Mouse (Mus musculus) E14TG2a.4 (cell line): ENCODE measurements around the gene Emc6.

Source experiments
- H3K27me3 ChIP-seq: 2 replicates; pipeline ENCODE4 v1.6.1; 2014; ENCODE audit warnings: low read length, control low read depth; ENCODE audit not compliant: insufficient read depth
- H3K36me3 ChIP-seq: 2 replicates; pipeline ENCODE4 v1.6.1; 2014; ENCODE audit warnings: low read length, control low read depth; ENCODE audit not compliant: insufficient read depth
- H3K4me1 ChIP-seq: replicated peaks from 2 replicates; pipeline ENCODE4 v1.6.1; 2014; ENCODE audit warnings: low read depth, low read length, control low read depth
- H3K4me3 ChIP-seq: replicated peaks from 2 replicates; pipeline ENCODE4 v1.5.1; 2014; ENCODE audit warnings: mild to moderate bottlenecking, low read length
- H3K9me3 ChIP-seq: 2 replicates; pipeline ENCODE4 v1.6.1; 2014; ENCODE audit warnings: low read length, control low read depth
- CTCF ChIP-seq: conservative IDR thresholded peaks from 2 replicates; pipeline ENCODE4 v1.5.1; 2014; ENCODE audit warnings: low read length
- NANOG ChIP-seq: IDR thresholded peaks from 2 replicates; pipeline ENCODE4 v1.6.1; 2014; ENCODE audit warnings: borderline replicate concordance, low read length, mixed read lengths
- POU5F1 ChIP-seq: IDR thresholded peaks from 2 replicates; pipeline ENCODE4 v1.6.1; 2014; ENCODE audit warnings: low read length, borderline replicate concordance

Emc6 gene

DNA sequence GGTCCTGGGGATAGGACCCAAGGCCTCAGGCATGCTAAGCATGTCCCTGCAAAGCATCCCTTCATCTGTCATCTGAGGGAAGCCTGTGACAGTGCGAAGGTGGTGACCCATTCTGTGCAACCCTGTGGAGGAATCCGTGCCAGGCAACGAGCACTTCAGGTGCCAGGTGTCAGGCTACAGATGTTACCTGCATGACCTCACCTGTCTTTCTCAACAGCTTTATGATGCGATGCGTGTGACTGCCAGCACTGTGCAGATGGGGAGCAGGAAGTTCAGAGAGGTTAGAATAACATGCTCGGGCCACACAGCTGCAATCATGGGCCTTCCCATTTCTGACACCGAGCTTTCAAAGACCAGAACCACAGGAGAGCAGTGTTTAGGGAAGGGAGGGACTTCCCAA is 28.4 kb upstream of the Emc6 start:
- no peaks in the 10 kb centered on the region for H3K36me3 ChIP-seq
- H3K27me3 ChIP-seq = no peaks in the 10 kb centered on the region
- no peak for TF ChIP-seq CTCF
- no peak for TF ChIP-seq NANOG
- no peak for TF ChIP-seq POU5F1
- no peak overlapping the region for H3K4me3 ChIP-seq
- peaks cover under 1% of the 10 kb centered on the region for H3K4me1 ChIP-seq
- H3K9me3 ChIP-seq = no peaks in the 10 kb centered on the region

DNA sequence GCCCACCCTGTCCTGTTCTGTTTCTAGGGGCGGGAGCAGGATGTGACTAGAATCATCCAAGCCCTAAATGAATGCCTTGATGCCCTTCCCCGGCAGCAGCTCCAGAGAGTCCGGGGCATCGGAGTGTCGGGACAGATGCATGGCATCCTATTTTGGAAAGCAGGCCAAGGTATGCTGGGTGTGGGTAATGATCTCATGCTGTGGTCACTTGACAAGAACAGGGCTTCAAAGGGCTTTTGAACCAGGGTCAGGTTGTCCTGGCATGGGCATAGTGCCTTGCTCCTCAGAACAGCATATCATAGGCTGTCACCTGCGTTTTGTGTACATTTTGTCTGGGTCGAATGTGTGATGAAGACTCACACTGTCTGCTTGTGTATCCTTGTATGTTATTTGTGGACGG is 27.1 kb upstream of the Emc6 start:
- TF ChIP-seq CTCF = no peak
- no peak for TF ChIP-seq POU5F1
- Histone ChIP-seq H3K4me1 (peaks cover 7% of the 10 kb centered on the region), H3K9me3 (no peaks in the 10 kb centered on the region), H3K36me3 (no peaks in the 10 kb centered on the region), H3K27me3 (no peaks in the 10 kb centered on the region), H3K4me3 (no peak overlapping the region)

DNA sequence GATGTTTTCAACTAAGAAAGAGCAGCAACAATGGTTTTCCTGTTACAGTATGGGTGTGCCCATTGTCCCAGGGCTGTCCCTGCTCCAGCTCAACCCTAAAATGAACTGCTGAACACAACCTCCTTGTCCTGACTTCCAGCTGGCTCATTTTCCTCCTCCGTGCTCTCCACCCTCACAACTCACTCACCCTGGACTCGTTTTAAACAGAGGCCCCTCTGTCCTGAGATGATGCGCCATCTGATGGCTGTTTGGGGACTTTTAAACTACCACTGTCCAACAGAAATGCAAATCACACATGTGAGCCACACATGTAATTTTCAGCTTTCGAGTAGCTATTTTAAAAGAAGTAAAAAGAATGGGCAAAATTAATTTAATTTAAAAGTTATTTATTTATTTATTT is 24.8 kb upstream of the Emc6 start:
- H3K4me1 ChIP-seq = peaks cover 17% of the 10 kb centered on the region
- H3K9me3 ChIP-seq = no peaks in the 10 kb centered on the region
- TF ChIP-seq NANOG (no peak), POU5F1 (no peak), CTCF (no peak)
- H3K4me3 ChIP-seq = no peak overlapping the region
- no peaks in the 10 kb centered on the region for H3K36me3 ChIP-seq
- no peaks in the 10 kb centered on the region for H3K27me3 ChIP-seq

DNA sequence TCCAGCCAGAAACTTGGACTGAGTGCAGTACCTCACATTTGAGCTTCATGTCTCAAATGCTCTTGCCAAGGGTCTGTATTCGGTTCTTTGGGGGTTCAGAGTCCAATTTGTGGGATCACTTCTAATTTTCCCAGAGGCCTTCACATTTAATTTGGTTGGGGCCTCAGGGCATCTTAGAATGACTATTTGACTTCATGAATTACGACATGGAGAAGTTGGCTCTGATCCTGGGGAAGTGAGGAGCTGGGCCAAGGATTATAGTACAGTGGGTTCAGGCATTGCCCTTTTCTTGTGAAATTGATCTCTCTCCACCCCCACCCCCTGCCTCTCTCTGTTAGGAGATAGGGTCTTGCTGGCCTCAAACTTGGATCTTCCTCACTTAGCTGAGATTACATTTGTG is 24.2 kb upstream of the Emc6 start:
- Histone ChIP-seq H3K27me3 (no peaks in the 10 kb centered on the region), H3K4me3 (no peak overlapping the region), H3K4me1 (peaks cover 17% of the 10 kb centered on the region), H3K9me3 (no peaks in the 10 kb centered on the region), H3K36me3 (peaks cover 2% of the 10 kb centered on the region; the same call in 1 of the 2 replicates)
- TF ChIP-seq CTCF (no peak), NANOG (no peak), POU5F1 (no peak)

DNA sequence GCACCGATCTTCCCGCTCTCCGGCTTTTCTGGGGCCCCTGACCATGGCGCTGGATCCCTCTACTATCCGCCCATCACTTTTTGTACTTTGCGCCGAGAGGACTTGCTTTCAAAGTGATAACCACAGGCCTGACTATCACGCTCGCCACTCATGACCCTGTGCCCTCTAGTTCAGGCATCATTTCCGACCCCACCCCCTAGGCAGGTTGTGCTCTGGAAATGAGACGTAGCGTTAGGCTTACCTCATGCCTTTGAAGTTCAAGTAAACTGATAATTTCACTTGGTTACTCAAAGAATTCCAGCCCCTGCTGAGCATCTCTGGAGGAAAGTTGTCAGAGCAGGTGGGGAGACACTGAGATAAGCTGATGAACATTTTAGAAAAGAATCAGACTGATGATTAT is 23.0 kb upstream of the Emc6 start:
- Histone ChIP-seq H3K36me3 (peaks cover 13% of the 10 kb centered on the region; the same call in 1 of the 2 replicates), H3K4me1 (peaks cover 17% of the 10 kb centered on the region), H3K27me3 (no peaks in the 10 kb centered on the region), H3K4me3 (peak overlapping the region; percentile 95), H3K9me3 (no peaks in the 10 kb centered on the region)
- TF ChIP-seq NANOG (no peak), CTCF (no peak), POU5F1 (no peak)

DNA sequence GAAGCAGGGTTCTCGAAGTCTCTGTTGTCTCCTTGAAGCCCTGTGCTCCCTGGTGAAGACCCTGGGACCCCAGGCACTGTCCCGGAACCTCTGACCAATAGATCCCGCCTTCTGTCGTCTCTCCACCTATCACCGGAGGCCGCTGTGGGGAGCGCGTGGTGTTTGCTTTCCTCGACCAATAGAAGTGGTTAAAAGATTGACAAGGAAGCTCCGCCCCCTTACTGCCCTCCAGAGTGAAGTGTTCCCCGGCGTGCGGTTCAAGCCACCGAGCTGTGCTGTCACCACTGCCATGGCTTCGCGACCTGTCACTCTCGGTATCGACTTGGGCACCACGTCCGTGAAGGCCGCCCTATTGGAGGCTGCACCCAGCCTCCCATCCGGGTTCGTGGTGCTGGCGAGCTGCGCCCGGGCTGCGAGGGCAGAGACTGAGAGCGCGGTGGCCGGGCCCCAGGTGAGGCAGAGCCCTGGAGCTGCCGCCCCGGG is 22.4 kb upstream of the Emc6 start, which contains the start of gene Shpk:
TSS of gene Shpk (plus strand) at position 231 of the 483 bp plus-strand sequence.
- H3K4me3 ChIP-seq = peak within 1 kb of the TSS; percentile 95
- TF ChIP-seq NANOG (no peak), POU5F1 (no peak), CTCF (no peak)
- peaks cover 13% of the 10 kb centered on the region; the same call in 1 of the 2 replicates for H3K36me3 ChIP-seq
- peaks cover 17% of the 10 kb centered on the region for H3K4me1 ChIP-seq
- no peaks in the 10 kb centered on the region for H3K27me3 ChIP-seq
- no peaks in the 10 kb centered on the region for H3K9me3 ChIP-seq

DNA sequence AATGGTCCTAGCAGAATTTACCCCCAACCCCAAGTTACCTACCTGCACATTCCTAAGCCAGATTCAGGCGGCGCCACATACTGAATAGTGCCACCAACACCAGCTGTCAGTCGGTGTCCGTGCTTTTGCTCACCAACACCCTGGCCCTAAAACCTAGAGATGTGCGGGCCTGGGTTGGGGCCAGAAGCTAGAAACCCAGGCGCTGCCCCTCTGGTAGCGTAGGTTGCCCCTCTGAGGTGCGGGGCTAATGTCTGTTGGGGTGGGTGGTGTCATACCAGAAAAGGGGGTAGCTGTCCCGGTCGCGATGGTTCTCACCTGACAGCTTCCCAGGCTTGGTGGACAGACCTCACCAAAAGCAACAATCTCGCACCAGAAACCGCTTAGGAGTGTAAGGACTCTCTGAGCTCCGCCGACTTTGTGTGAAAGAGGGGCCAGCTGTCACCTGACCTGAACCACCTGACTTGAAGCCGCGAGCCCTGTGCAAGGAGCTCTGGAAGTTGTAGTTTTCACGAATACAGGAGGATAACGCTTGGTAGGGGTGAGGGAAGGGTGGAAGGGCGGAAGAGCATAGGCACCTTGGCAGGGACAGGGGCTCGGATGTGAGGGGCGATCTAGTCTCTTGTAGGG is 21.9 kb upstream of the Emc6 start, which contains the start of gene Ctns:
TSS of gene Ctns (minus strand) at position 440 of the 627 bp plus-strand sequence.
- peaks cover 13% of the 10 kb centered on the region; the same call in 1 of the 2 replicates for H3K36me3 ChIP-seq
- no peaks in the 10 kb centered on the region for H3K27me3 ChIP-seq
- no peaks in the 10 kb centered on the region for H3K9me3 ChIP-seq
- peaks cover 17% of the 10 kb centered on the region for H3K4me1 ChIP-seq
- TF ChIP-seq NANOG (no peak), CTCF (no peak), POU5F1 (no peak)
- peak within 1 kb of the TSS; percentile 95 for H3K4me3 ChIP-seq

DNA sequence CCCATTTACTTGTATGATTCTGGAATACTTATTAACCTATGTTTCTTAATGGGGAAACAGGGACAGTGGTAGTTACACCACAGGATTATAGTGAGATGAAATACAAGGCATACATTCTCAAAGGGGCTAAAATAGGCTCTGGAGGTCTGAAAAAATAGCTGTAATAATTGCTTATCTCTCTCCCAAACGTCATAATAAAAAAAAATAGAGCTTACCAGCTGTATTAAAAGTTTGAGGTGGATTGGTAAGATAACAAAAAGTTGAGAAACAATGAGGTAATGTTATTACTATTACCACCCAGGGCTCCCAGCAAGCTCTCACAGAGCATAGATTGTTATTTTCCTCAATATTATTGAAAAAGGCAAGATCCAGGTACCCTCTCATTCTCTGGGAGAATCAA is 21.4 kb upstream of the Emc6 start:
- peaks cover 17% of the 10 kb centered on the region for H3K4me1 ChIP-seq
- no peaks in the 10 kb centered on the region for H3K9me3 ChIP-seq
- no peak for TF ChIP-seq POU5F1
- no peak for TF ChIP-seq NANOG
- no peak for TF ChIP-seq CTCF

More for the DNA sequence above, 21.4 kb upstream of the Emc6 start:
- H3K4me3 ChIP-seq = peak overlapping the region; percentile 95
- peaks cover 13% of the 10 kb centered on the region; the same call in 1 of the 2 replicates for H3K36me3 ChIP-seq
- no peaks in the 10 kb centered on the region for H3K27me3 ChIP-seq
